Mouse (Mus musculus): ENCODE measurements at regions not wholly inside any gene's neighbourhood (a gene's known extent, or its start where the extent isn't known, plus 50 kb on each side); places are given as distances from the start of the nearest gene placed in this dataset.

GRCm38 (mm10) chr13:25333803-25334202 is 63.5 kb upstream of the Nrsn1 start:
- DNase-seq (ENCODE audit: low spot score in 2 of 2): no peak
